Mouse (Mus musculus): ENCODE results near the gene Cfap61. TPM values are rescaled to one million over a fixed set of nuclear protein-coding genes. Genes with fewer than 3 reads are reported as not detected.
A peak's percentile ranks its signal among the peaks of the same experiment; 100 is the strongest.

Cfap61 gene
- total and polyA plus RNA-seq, 3 experiments = 0.13 TPM; not detected in 2

GRCm38 (mm10) chr2:146009596-146010349, 75.2 kb downstream of the Cfap61 start:
- no peaks in the 10 kb centered on the region for H3K9me3 ChIP-seq (replicated peaks; ENCODE audit: insufficient read depth, low read length)
- H3K4me3 ChIP-seq (ENCODE audit: control insufficient read depth in 1 of 2, insufficient read depth in 1 of 2, low read depth in 2 of 2, low read length in 2 of 2) = no peak overlapping the region
- H3K27ac ChIP-seq (ENCODE audit: control insufficient read depth, low read depth, low read length) = no peak overlapping the region
- no peaks in the 10 kb centered on the region for H3K4me1 ChIP-seq (ENCODE audit: control insufficient read depth in 1 of 2, insufficient read depth in 2 of 2, low read length in 2 of 2)
- no peak for DNase-seq (ENCODE audit: low read depth, low spot score)
- no peaks in the 10 kb centered on the region for H3K79me2 ChIP-seq (ENCODE audit: control insufficient read depth, insufficient read depth, low read length, poor library complexity)
- H3K27me3 ChIP-seq (ENCODE audit: control insufficient read depth in 1 of 2, insufficient read depth in 2 of 2, low read length in 2 of 2) = no peaks in the 10 kb centered on the region
- H3K36me3 ChIP-seq (ENCODE audit: control insufficient read depth in 1 of 2, insufficient read depth in 2 of 2, low read length in 2 of 2) = no peaks in the 10 kb centered on the region
- TF ChIP-seq MAZ (IDR thresholded peaks at IDR 0.05; ENCODE audit: low read depth, low read length) (no peak), POLR2AphosphoS2 (IDR thresholded peaks at IDR 0.05; ENCODE audit: low read length) (no peak), NRF1 (IDR thresholded peaks at IDR 0.05; ENCODE audit: insufficient read depth, low read depth, low read length, poor library complexity, severe bottlenecking) (no peak), NELFE (IDR thresholded peaks at IDR 0.05; ENCODE audit: low read depth, low read length) (no peak), BHLHE40 (IDR thresholded peaks at IDR 0.05; ENCODE audit: borderline replicate concordance, low read depth, low read length) (no peak), MAX (IDR thresholded peaks at IDR 0.05; ENCODE audit: low read length) (no peak), MYB (IDR thresholded peaks at IDR 0.05; ENCODE audit: low read depth, low read length) (no peak), MEF2A (IDR thresholded peaks at IDR 0.05; ENCODE audit: extremely low read depth, insufficient replicate concordance, low read depth, low read length, poor library complexity, severe bottlenecking) (no peak), GATA1 (IDR thresholded peaks at IDR 0.05; ENCODE audit: low read depth, low read length) (no peak), ZMIZ1 (IDR thresholded peaks at IDR 0.05; ENCODE audit: low read depth, low read length) (no peak), POLR2AphosphoS5 (IDR thresholded peaks at IDR 0.05; ENCODE audit: borderline replicate concordance, low read depth, low read length) (no peak), SMC3 (IDR thresholded peaks at IDR 0.05; ENCODE audit: low read depth, low read length) (no peak), POLR2A (IDR thresholded peaks at IDR 0.05; ENCODE audit: control insufficient read depth in 1 of 2, insufficient read depth in 1 of 2, low read depth in 1 of 2, low read length in 2 of 2, poor library complexity in 1 of 2) (no peak), TAL1 (IDR thresholded peaks at IDR 0.05; ENCODE audit: low read length) (no peak), EP300 (IDR thresholded peaks at IDR 0.05; ENCODE audit: low read depth in 1 of 2, low read length in 2 of 2) (no peak), UBTF (IDR thresholded peaks at IDR 0.05; ENCODE audit: borderline replicate concordance, insufficient read depth, low read depth, low read length) (no peak), USF2 (IDR thresholded peaks at IDR 0.05; ENCODE audit: borderline replicate concordance in 1 of 2, insufficient read depth in 1 of 2, low read depth in 1 of 2, low read length in 2 of 2) (no peak), TBP (IDR thresholded peaks at IDR 0.05; ENCODE audit: low read depth, low read length) (no peak)
- no peak overlapping the region for H3K9ac ChIP-seq (ENCODE audit: control insufficient read depth, low read depth, low read length, poor library complexity, severe bottlenecking)

- no peaks in the 10 kb centered on the region for H3K4me1 ChIP-seq (ENCODE audit: control insufficient read depth in 1 of 2, insufficient read depth in 2 of 2, low read length in 2 of 2)
- H3K27me3 ChIP-seq (ENCODE audit: control insufficient read depth in 1 of 2, insufficient read depth in 2 of 2, low read length in 2 of 2) = no peaks in the 10 kb centered on the region
- no peaks in the 10 kb centered on the region for H3K9me3 ChIP-seq (replicated peaks; ENCODE audit: insufficient read depth, low read length)
- no peak overlapping the region for H3K9ac ChIP-seq (ENCODE audit: control insufficient read depth, low read depth, low read length, poor library complexity, severe bottlenecking)
- peak; percentile 17 for DNase-seq (ENCODE audit: low read depth, low spot score)
- H3K36me3 ChIP-seq (ENCODE audit: control insufficient read depth in 1 of 2, insufficient read depth in 2 of 2, low read length in 2 of 2) = no peaks in the 10 kb centered on the region
- H3K4me3 ChIP-seq (ENCODE audit: control insufficient read depth in 1 of 2, insufficient read depth in 1 of 2, low read depth in 2 of 2, low read length in 2 of 2) = no peak overlapping the region
- no peaks in the 10 kb centered on the region for H3K79me2 ChIP-seq (ENCODE audit: control insufficient read depth, insufficient read depth, low read length, poor library complexity)
- TF ChIP-seq MYC (IDR thresholded peaks at IDR 0.05; ENCODE audit: low read depth, low read length) (no peak), USF2 (IDR thresholded peaks at IDR 0.05; ENCODE audit: borderline replicate concordance in 1 of 2, insufficient read depth in 1 of 2, low read depth in 1 of 2, low read length in 2 of 2) (no peak), BHLHE40 (IDR thresholded peaks at IDR 0.05; ENCODE audit: borderline replicate concordance, low read depth, low read length) (no peak), TCF12 (IDR thresholded peaks at IDR 0.05; ENCODE audit: low read depth, low read length) (no peak), ETS1 (IDR thresholded peaks at IDR 0.05; ENCODE audit: low read depth, low read length) (no peak), NELFE (IDR thresholded peaks at IDR 0.05; ENCODE audit: low read depth, low read length) (no peak), GABPA (IDR thresholded peaks at IDR 0.05; ENCODE audit: low read depth, low read length) (no peak), POLR2AphosphoS2 (IDR thresholded peaks at IDR 0.05; ENCODE audit: low read length) (no peak), NRF1 (IDR thresholded peaks at IDR 0.05; ENCODE audit: insufficient read depth, low read depth, low read length, poor library complexity, severe bottlenecking) (no peak), CTCF (IDR thresholded peaks at IDR 0.05 in 2 of 3, conservative IDR thresholded peaks at IDR 0.05 in 1 of 3; ENCODE audit: control insufficient read depth in 1 of 3, insufficient read depth in 1 of 3, low read depth in 2 of 3, low read length in 3 of 3, poor library complexity in 1 of 3, severe bottlenecking in 1 of 3) (no peak), HCFC1 (IDR thresholded peaks at IDR 0.05; ENCODE audit: low read depth, low read length) (no peak)
- H3K27ac ChIP-seq (ENCODE audit: control insufficient read depth, low read depth, low read length) = no peak overlapping the region
These were observed 76.2 kb downstream of the Cfap61 start for GRCm38 (mm10) chr2:146010816-146011215.

Measured in MEL (cell line).